Mouse (Mus musculus) lung, adult 2 months (tissue): ENCODE results near the gene Gucy2d.

Experiments used
- CTCF ChIP-seq: fragments of 200-500 bp; IDR thresholded peaks from 2 replicates; pipeline ENCODE4 v1.5.1; 2011; ENCODE audit warnings: mild to moderate bottlenecking, low read length, control low read depth; ENCODE audit not compliant: insufficient read depth
- POLR2A ChIP-seq: fragments of 200-500 bp; IDR thresholded peaks from 2 replicates; pipeline ENCODE4 v1.6.1; 2011; ENCODE audit warnings: low read depth, mild to moderate bottlenecking, control low read depth, low read length, borderline replicate concordance; ENCODE audit errors: extremely low read depth

GRCm38 (mm10) chr7:98483268-98483607 lies 43.0 kb downstream of the Gucy2d start:
- TF ChIP-seq CTCF: no peak
- TF ChIP-seq POLR2A: no peak
